Mouse (Mus musculus) midbrain, embryonic 16.5 days (tissue): ENCODE results near the gene 2510009E07Rik. TPM values are rescaled to one million over a fixed set of nuclear protein-coding genes. Genes with fewer than 3 reads are reported as not detected.

Source experiments
- ATAC-seq: fragments of 200-750 bp; cut with Nextera tagmentation; 2 replicates; pipeline ENCODE4 v1.8.0; 2017; ENCODE audit warnings: moderate TSS enrichment
- H3K27ac ChIP-seq: fragments of 300-500 bp; sonication (generic); 2 replicates; pipeline ENCODE4 v1.5.1; 2014; ENCODE audit warnings: mild to moderate bottlenecking, low read length, mixed read lengths
- H3K27me3 ChIP-seq: fragments of 300-500 bp; sonication (generic); 2 replicates; pipeline ENCODE4 v1.6.1; 2014; ENCODE audit warnings: low read depth, low read length, mixed read lengths; ENCODE audit not compliant: control insufficient read depth, insufficient read depth
- H3K36me3 ChIP-seq: fragments of 300-500 bp; sonication (generic); 2 replicates; pipeline ENCODE4 v1.6.1; 2014; ENCODE audit warnings: mild to moderate bottlenecking, low read length, moderate library complexity, mixed read lengths; ENCODE audit not compliant: control insufficient read depth, insufficient read depth
- H3K4me1 ChIP-seq: fragments of 300-500 bp; sonication (generic); 2 replicates; pipeline ENCODE4 v1.6.1; 2014; ENCODE audit warnings: mild to moderate bottlenecking, low read length, mixed read lengths; ENCODE audit not compliant: control insufficient read depth, insufficient read depth
- H3K4me2 ChIP-seq: fragments of 300-500 bp; sonication (generic); 2 replicates; pipeline ENCODE4 v1.6.1; 2014; ENCODE audit warnings: mild to moderate bottlenecking, low read length, mixed read lengths
- H3K4me3 ChIP-seq: fragments of 300-500 bp; sonication (generic); 2 replicates; pipeline ENCODE4 v1.5.1; 2014; ENCODE audit warnings: low read depth, mild to moderate bottlenecking, low read length, moderate library complexity, mixed read lengths
- H3K9ac ChIP-seq: fragments of 300-500 bp; sonication (generic); 2 replicates; pipeline ENCODE4 v1.6.1; 2014; ENCODE audit warnings: low read depth, low read length, mixed read lengths
- H3K9me3 ChIP-seq: fragments of 300-500 bp; sonication (generic); replicated peaks from 2 replicates; pipeline ENCODE4 v1.6.1; 2014; ENCODE audit warnings: mild to moderate bottlenecking, low read length, mixed read lengths; ENCODE audit not compliant: control insufficient read depth, poor library complexity, severe bottlenecking
- whole genome bisulfite sequencing: fragments of 180-500 bp; shearing (Covaris S2); extraction: QIAGEN DNeasy Blood & Tissue Kit; methylation state at CpG from one replicate; pipeline ENCODE4 v1.1.7; 2014; 5-methylcytosine and 5-hydroxymethylcytosine counted together
- polyA plus RNA-seq: library from polyadenylated mRNA; unstranded; fragments of >200 nt; fragmentation: Nextera tagmentation; extraction: Ambion mirVana; gene quantifications from 2 replicates; pipeline ENCODE4 v1.2.1, GENCODE M21; 2015

2510009E07Rik gene
- polyA plus RNA-seq, 1 experiment from 2014 or later = 50.4 TPM

DNA sequence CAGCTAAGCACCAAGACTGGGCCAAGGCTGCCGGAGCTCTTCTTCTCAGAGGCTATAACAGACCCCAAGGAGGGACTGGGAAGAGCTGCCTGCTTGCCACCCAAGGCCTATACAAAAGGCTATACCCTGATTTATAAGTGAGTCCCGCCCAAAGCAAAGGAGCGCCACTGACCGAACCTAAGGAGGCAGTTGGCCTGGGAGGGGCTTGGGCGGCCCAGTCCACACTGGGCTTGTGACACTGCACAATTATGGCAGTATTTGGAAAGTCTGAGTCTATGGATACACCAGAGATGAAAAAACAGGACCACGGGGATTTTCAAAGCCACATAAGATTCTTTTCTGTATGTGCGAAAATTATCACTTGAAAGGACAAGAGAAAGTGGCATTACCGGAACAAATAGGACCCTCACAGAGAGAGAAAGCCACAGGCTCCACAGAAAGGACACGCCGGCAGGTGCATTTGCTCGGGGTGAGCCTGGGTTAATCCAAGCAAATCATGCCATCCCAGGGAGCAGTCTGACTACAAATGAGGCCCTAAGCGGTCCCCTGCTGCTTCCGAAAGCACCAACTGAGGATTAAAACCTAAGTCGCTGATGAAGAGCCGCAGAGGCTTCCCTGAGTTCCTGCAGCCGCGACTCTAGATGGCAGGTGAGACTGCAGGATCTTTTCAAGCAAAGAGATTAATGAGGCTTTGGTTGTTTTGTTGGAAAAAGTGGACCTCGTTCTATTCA, 29.7 kb downstream of the 2510009E07Rik start:
- H3K4me3 ChIP-seq = no peak overlapping the region
- peak overlapping the region; percentile 58 for H3K27ac ChIP-seq
- H3K36me3 ChIP-seq = no peaks in the 10 kb centered on the region; the same call in 1 of the 2 replicates
- 0 out of 2 replicates have a peak, but pooled peaks cover 2% of the 10 kb centered on the region for H3K9me3 ChIP-seq
- ATAC-seq = peak; percentile 85
- H3K9ac ChIP-seq = peak overlapping the region; percentile 40; the same call in 1 of the 2 replicates
- no peaks in the 10 kb centered on the region for H3K27me3 ChIP-seq
- H3K4me1 ChIP-seq = peaks cover 19% of the 10 kb centered on the region
- H3K4me2 ChIP-seq = peak overlapping the region; percentile 42
- WGBS = 7% methylated on average over 18 of the region's 18 CpGs

DNA sequence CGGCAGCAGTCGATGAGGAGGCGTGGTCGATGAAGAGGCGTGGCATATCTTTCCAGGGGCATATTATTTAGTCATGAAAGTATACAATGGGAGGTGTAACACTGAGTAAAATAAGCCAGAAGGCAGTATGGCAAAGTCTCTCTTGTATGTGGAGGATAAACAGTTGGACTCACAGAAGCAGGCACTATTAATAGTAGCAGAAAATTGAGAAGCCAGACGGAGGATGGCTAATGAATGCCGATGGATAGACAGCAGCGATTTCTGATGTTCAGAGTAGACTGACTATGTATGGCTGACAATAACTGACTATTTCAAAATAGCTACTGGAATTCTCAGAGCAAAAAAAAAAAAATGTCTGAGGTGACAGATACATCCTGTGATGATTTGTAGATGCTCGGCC, 38.5 kb downstream of the 2510009E07Rik start:
- Histone ChIP-seq H3K9me3 (no peaks in the 10 kb centered on the region; the same call in 1 of the 2 replicates), H3K4me3 (no peak overlapping the region), H3K9ac (no peak overlapping the region), H3K27ac (peak overlapping the region; percentile 53; the same call in 1 of the 2 replicates), H3K4me2 (no peak overlapping the region), H3K4me1 (peaks cover 15% of the 10 kb centered on the region), H3K36me3 (peaks cover 12% of the 10 kb centered on the region; the same call in 1 of the 2 replicates), H3K27me3 (no peaks in the 10 kb centered on the region)
- no peak for ATAC-seq
- WGBS = 83% methylated on average over 9 of the region's 9 CpGs

- 14% methylated on average over 6 of the region's 6 CpGs for WGBS
- Histone ChIP-seq H3K36me3 (peaks cover 12% of the 10 kb centered on the region; the same call in 1 of the 2 replicates), H3K27ac (peak overlapping the region; percentile 31; the same call in 1 of the 2 replicates)
These were observed 39.2 kb downstream of the 2510009E07Rik start for GRCm38 (mm10) chr16:21655291-21655690.

GRCm38 (mm10) chr16:21654384-21654783, 40.1 kb downstream of the 2510009E07Rik start:
- peak; percentile 55 for ATAC-seq
- H3K27me3 ChIP-seq = no peaks in the 10 kb centered on the region

More at GRCm38 (mm10) chr16:21655291-21655690, 39.2 kb downstream of the 2510009E07Rik start:
- Histone ChIP-seq H3K9me3 (no peaks in the 10 kb centered on the region; the same call in 1 of the 2 replicates), H3K4me2 (no peak overlapping the region), H3K9ac (0 out of 2 replicates have a peak overlapping the region, but pooled peaks have one; percentile 26), H3K4me1 (peaks cover 15% of the 10 kb centered on the region), H3K4me3 (no peak overlapping the region), H3K27me3 (no peaks in the 10 kb centered on the region)
- ATAC-seq = no peak

GRCm38 (mm10) chr16:21653151-21653550, 41.3 kb downstream of the 2510009E07Rik start:
- Histone ChIP-seq H3K27ac (no peak overlapping the region), H3K9ac (no peak overlapping the region), H3K4me2 (no peak overlapping the region), H3K36me3 (peaks cover 7% of the 10 kb centered on the region; the same call in 1 of the 2 replicates), H3K9me3 (no peaks in the 10 kb centered on the region), H3K4me1 (peaks cover 15% of the 10 kb centered on the region), H3K4me3 (no peak overlapping the region), H3K27me3 (no peaks in the 10 kb centered on the region)
- no peak for ATAC-seq
- WGBS = 80% methylated on average over 15 of the region's 15 CpGs

More at GRCm38 (mm10) chr16:21654384-21654783, 40.1 kb downstream of the 2510009E07Rik start:
- Histone ChIP-seq H3K9ac (no peak overlapping the region), H3K27ac (peak overlapping the region; percentile 31; the same call in 1 of the 2 replicates), H3K4me2 (no peak overlapping the region), H3K9me3 (no peaks in the 10 kb centered on the region; the same call in 1 of the 2 replicates), H3K4me1 (peaks cover 15% of the 10 kb centered on the region), H3K4me3 (no peak overlapping the region), H3K36me3 (peaks cover 10% of the 10 kb centered on the region; the same call in 1 of the 2 replicates)
- WGBS = 26% methylated on average over 5 of the region's 5 CpGs

- no peak overlapping the region for H3K4me2 ChIP-seq
- no peaks in the 10 kb centered on the region for H3K27me3 ChIP-seq
- 94% methylated on average over 4 of the region's 4 CpGs for WGBS
- peaks cover 9% of the 10 kb centered on the region; the same call in 1 of the 2 replicates for H3K36me3 ChIP-seq
- ATAC-seq = no peak
- peaks cover 15% of the 10 kb centered on the region for H3K4me1 ChIP-seq
- no peak overlapping the region for H3K9ac ChIP-seq
- H3K27ac ChIP-seq = no peak overlapping the region
- no peaks in the 10 kb centered on the region for H3K9me3 ChIP-seq
- no peak overlapping the region for H3K4me3 ChIP-seq
These were observed 43.3 kb downstream of the 2510009E07Rik start for GRCm38 (mm10) chr16:21651161-21651560.

- Histone ChIP-seq H3K27ac (no peak overlapping the region), H3K27me3 (no peaks in the 10 kb centered on the region), H3K4me2 (no peak overlapping the region), H3K36me3 (peaks cover 9% of the 10 kb centered on the region; the same call in 1 of the 2 replicates), H3K9me3 (no peaks in the 10 kb centered on the region), H3K4me3 (no peak overlapping the region), H3K4me1 (peaks cover 7% of the 10 kb centered on the region), H3K9ac (no peak overlapping the region)
- WGBS = 66% methylated on average over 3 of the region's 3 CpGs
- no peak for ATAC-seq
These were observed 44.2 kb downstream of the 2510009E07Rik start for GRCm38 (mm10) chr16:21650289-21650688.

- no peaks in the 10 kb centered on the region for H3K4me1 ChIP-seq
- no peak overlapping the region for H3K9ac ChIP-seq
- WGBS = 80% methylated on average over 4 of the region's 4 CpGs
- no peak overlapping the region for H3K4me3 ChIP-seq
- no peaks in the 10 kb centered on the region for H3K27me3 ChIP-seq
- peaks cover 14% of the 10 kb centered on the region; the same call in 1 of the 2 replicates for H3K36me3 ChIP-seq
- H3K4me2 ChIP-seq = no peak overlapping the region
- no peak overlapping the region for H3K27ac ChIP-seq
- no peaks in the 10 kb centered on the region for H3K9me3 ChIP-seq
- ATAC-seq = no peak
These were observed 45.7 kb downstream of the 2510009E07Rik start for GRCm38 (mm10) chr16:21648800-21649199.

GRCm38 (mm10) chr16:21646496-21646895, 48.0 kb downstream of the 2510009E07Rik start:
- 0 out of 2 replicates have a peak, but pooled peaks cover 7% of the 10 kb centered on the region for H3K36me3 ChIP-seq
- H3K9ac ChIP-seq = no peak overlapping the region
- H3K9me3 ChIP-seq = no peaks in the 10 kb centered on the region
- H3K4me1 ChIP-seq = no peaks in the 10 kb centered on the region
- 52% methylated on average over 3 of the region's 3 CpGs for WGBS
- no peak overlapping the region for H3K4me3 ChIP-seq
- H3K27ac ChIP-seq = no peak overlapping the region
- H3K4me2 ChIP-seq = no peak overlapping the region
- no peak for ATAC-seq
- no peaks in the 10 kb centered on the region for H3K27me3 ChIP-seq
